Mouse (Mus musculus): ENCODE results near the gene Cdt1. TPM values are rescaled to one million over a fixed set of nuclear protein-coding genes. Genes with fewer than 3 reads are reported as not detected.

The Cdt1 gene
- polyA plus RNA-seq, 1 experiment from 2014 or later, result 70.9 TPM

DNA sequence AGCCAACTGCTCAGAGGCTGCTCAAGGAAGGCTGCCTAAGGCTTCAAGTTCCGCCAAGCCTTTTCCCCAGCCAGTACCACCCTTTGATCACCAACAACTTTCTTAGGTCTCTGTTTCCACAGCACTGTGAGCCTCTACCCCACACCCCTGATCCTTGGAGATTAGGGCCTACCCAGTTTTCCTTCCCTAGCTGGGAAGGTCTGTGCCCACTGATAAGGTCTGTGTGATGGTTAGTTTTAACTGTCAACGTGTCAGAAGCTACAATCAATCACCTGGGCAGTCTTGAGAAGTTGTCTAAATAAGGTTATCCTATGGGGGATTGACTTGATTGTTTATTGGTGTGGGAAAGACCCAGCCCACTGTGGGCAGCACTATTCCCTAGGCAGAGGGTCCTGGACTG is 30.0 kb upstream of the Cdt1 start:
- no peaks in the 10 kb centered on the region for H3K36me3 ChIP-seq
- no peak overlapping the region for H3K27ac ChIP-seq (replicated peaks)
- H3K9me3 ChIP-seq (replicated peaks), result no peaks in the 10 kb centered on the region
- H3K27me3 ChIP-seq (ENCODE audit: low read depth, poor library complexity, severe bottlenecking), result no peaks in the 10 kb centered on the region
- no peak overlapping the region for H3K4me3 ChIP-seq
- no peak for DNase-seq (ENCODE audit: low spot score)
- WGBS, result 87% methylated on average over 2 of the region's 2 CpGs
- H3K4me1 ChIP-seq, result peaks cover 17% of the 10 kb centered on the region

DNA sequence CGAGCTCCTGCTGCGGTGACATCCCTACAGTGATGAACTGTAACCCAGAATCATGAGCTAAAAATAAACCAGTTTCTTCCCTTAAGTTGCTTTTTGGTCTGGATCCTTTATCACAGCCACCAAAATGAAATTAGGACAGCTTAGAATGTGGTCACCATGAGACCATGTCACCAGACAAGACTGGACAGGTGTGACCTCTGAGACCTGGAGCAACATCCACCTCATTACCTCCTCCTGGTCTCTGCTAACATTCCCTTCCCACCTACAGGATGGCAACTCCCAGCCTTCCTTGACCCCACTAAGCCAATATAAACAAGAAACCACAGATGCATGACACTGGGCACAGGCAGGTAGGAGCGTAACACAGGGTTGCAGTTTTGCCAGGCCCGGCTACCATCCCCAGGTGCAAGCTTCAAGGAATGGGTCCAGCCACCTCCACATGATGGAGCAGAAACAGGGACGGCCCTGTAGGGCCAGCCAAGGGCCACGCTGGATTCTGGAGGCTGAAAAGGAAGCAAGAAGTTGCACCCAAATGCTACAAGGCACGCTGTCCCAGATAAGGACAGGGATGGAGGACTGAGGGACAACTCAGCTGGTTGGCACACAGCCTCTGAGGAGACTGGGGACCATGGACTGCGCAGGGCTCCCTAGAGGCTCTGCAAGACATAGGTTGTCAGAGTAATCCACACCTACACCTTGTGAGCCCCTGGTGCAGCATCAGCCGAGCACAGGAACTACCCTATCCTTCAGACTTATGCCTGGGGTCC is 29.3 kb upstream of the Cdt1 start:
- Histone ChIP-seq H3K9me3 (replicated peaks) (no peaks in the 10 kb centered on the region), H3K4me3 (no peak overlapping the region), H3K27me3 (ENCODE audit: low read depth, poor library complexity, severe bottlenecking) (no peaks in the 10 kb centered on the region), H3K27ac (replicated peaks) (no peak overlapping the region), H3K36me3 (no peaks in the 10 kb centered on the region), H3K4me1 (peaks cover 17% of the 10 kb centered on the region)
- WGBS, result 91% methylated on average over 9 of the region's 9 CpGs
- no peak for DNase-seq (ENCODE audit: low spot score)

DNA sequence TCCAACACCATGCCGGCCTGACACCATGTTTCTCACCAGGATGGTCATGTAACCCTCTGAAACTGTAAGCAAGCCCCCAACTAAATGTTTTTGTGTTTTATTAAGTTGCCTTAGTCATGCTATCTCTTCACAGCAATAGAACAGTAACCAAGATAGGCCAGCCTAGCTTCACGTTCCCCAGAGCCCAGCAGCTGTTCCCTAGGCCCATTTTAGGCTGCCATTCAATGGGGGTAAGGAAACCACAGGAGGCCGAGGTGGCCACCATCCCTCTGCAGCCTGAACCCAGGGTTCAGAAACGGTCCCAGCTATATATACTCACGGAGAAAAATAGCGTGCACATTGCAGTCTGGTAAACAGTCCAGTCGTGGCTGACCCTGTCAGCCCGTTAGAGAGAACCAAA is 23.7 kb upstream of the Cdt1 start:
- no peak overlapping the region for H3K27ac ChIP-seq (replicated peaks)
- no peaks in the 10 kb centered on the region for H3K36me3 ChIP-seq
- no peak overlapping the region for H3K4me3 ChIP-seq
- H3K9me3 ChIP-seq (replicated peaks), result no peaks in the 10 kb centered on the region
- DNase-seq (ENCODE audit: low spot score), result no peak
- H3K27me3 ChIP-seq (ENCODE audit: low read depth, poor library complexity, severe bottlenecking), result peaks cover 11% of the 10 kb centered on the region
- H3K4me1 ChIP-seq, result peaks cover 28% of the 10 kb centered on the region
- WGBS, result 89% methylated on average over 8 of the region's 8 CpGs

DNA sequence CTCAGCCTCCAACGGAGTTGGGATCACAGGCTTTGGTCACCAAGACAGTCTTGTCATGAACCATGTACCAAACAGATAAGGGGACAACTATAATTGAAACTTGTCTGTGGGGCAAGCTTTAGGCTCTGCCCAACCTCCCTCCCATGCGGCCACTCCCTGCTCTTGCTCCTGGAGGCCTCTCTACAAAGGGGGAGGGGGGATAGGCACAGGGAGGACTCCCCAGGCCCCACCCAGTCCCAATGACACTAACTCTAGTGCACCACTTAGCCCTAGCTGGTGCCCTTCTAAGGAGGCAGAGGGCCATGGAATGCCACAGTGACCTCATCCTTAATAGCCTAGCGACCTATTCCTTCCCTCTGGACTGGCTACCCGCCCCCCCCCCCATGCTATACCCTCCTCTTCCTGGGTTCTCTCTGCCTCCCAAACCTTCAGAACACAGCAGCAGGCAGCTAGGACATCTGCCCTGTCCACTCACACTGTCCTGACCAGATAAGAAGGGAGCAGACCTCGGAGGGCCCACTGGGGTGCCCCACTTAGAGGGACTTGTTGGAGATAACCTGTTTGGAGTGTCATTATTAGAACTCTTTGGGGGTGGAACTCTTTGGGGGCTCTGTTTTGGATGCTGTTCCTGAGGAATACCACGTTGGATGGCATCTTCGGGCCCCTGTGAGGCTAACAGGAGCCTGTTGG is 21.6 kb upstream of the Cdt1 start:
- Histone ChIP-seq H3K36me3 (no peaks in the 10 kb centered on the region), H3K27ac (replicated peaks) (peak overlapping the region; percentile 70), H3K4me1 (peaks cover 39% of the 10 kb centered on the region), H3K9me3 (replicated peaks) (no peaks in the 10 kb centered on the region), H3K27me3 (ENCODE audit: low read depth, poor library complexity, severe bottlenecking) (peaks cover 32% of the 10 kb centered on the region), H3K4me3 (no peak overlapping the region)
- WGBS, result 87% methylated on average over 7 of the region's 7 CpGs
- no peak for DNase-seq (ENCODE audit: low spot score)

DNA sequence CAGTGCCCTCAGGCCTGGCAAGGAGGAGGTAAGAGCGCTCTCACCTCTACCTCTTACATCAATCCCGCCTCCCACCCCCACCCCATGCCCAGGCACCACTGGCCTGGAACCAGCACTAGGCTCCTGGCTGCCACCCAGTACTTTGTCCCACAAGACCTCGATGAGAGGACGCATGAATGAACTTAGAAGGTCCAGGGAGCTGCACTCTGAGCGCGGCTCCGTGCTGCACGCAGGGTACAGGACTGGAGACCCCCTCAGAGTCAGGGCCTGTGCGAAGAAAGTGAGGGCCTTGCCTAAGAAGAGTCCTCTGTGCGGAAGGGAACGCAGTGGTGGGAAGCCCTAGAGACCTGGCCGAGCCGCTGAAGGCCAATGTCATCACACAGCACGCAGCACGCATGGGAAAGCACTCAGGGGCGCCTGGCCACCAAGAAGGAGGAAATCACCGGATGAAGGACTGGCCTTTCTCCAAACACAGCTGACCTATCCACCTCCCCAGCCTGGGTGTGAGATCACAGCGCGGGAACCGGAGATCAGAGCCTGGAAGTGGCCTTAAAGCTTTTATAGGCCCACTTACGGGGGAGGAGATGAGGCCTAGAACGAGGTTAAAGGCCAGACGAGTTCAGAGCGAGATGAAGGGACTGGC is 20.9 kb upstream of the Cdt1 start:
- H3K4me1 ChIP-seq, result peaks cover 43% of the 10 kb centered on the region
- WGBS, result 75% methylated on average over 24 of the region's 24 CpGs
- H3K27ac ChIP-seq (replicated peaks), result peak overlapping the region; percentile 70
- peak overlapping the region; percentile 15; the same call in 1 of the 2 replicates for H3K4me3 ChIP-seq
- no peak for DNase-seq (ENCODE audit: low spot score)
- H3K27me3 ChIP-seq (ENCODE audit: low read depth, poor library complexity, severe bottlenecking), result peaks cover 39% of the 10 kb centered on the region
- no peaks in the 10 kb centered on the region for H3K9me3 ChIP-seq (replicated peaks)
- H3K36me3 ChIP-seq, result no peaks in the 10 kb centered on the region

DNA sequence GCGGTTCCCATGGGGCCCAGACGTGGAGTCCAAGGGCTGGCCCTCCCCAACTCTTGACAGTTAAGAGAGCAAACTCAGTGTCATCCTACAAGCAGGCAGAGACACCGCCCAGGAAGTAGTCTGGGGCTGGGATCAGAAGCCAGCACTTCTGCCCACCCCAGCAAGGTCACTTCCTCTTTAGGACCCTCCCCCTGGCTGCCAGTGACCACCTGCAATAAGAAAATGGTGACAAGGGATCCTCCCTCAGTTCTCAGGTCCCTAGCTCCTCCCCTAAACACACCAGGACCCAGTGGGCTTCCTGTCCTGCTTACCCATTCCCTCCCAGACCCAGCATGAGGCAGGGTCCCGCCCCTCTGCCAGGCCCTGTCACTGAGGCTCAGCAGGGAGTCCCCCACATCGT is 20.0 kb upstream of the Cdt1 start:
- no peaks in the 10 kb centered on the region for H3K9me3 ChIP-seq (replicated peaks)
- H3K27ac ChIP-seq (replicated peaks), result no peak overlapping the region
- H3K4me3 ChIP-seq, result no peak overlapping the region; the same call in 1 of the 2 replicates
- 33% methylated on average over 5 of the region's 5 CpGs for WGBS
- no peak for DNase-seq (ENCODE audit: low spot score)
- peaks cover 43% of the 10 kb centered on the region for H3K4me1 ChIP-seq
- H3K36me3 ChIP-seq, result no peaks in the 10 kb centered on the region
- H3K27me3 ChIP-seq (ENCODE audit: low read depth, poor library complexity, severe bottlenecking), result peaks cover 43% of the 10 kb centered on the region

DNA sequence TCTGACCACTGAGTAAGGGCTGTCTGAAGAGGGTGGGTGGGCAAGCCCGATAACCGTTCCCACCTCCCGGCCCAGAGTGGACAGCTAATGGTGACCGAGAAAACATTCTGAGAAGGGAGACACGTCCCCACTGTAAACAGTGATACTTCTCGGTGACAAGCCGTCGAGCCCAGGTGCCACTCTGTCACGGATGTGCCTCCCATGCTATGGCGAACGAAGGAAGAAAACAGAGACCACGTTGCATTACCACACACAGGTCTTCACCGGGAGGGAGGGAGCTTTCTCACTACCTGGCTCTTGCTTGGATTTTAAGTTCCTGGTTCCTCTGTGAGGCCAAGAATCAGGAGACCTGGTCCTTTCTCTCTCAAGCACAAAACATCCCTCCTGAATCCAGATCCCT is 19.5 kb upstream of the Cdt1 start:
- Histone ChIP-seq H3K4me1 (peaks cover 43% of the 10 kb centered on the region), H3K9me3 (replicated peaks) (no peaks in the 10 kb centered on the region), H3K4me3 (0 out of 2 replicates have a peak overlapping the region, but pooled peaks have one; percentile 7), H3K27ac (replicated peaks) (no peak overlapping the region), H3K36me3 (no peaks in the 10 kb centered on the region), H3K27me3 (ENCODE audit: low read depth, poor library complexity, severe bottlenecking) (peaks cover 43% of the 10 kb centered on the region)
- 78% methylated on average over 13 of the region's 13 CpGs for WGBS
- DNase-seq (ENCODE audit: low spot score), result no peak

DNA sequence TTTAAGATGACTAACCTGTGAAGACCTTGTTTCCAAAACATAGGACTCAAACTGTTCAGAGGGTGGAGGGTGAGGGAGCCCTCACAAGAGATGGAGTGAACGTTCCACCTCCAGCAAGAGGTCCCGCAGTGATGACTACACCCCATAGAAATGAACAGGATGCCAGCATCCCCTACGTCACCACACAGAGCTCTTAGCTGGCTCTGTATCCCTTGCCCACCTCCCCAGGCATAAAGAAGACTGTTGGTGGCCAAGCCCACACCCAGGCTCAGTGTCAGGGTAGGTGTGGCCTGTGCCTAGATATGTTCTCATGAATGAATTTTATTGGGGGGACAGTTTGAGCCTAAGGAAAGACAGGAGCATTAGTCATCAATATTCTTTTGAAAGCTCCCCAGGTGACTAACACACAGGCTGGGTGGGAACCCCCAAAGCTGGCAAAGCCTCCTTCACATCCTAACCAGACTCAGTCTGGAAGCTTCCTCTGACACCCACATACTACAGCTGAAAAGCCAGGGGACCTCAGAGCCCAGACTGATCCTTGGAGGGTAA is 18.9 kb upstream of the Cdt1 start:
- 92% methylated on average over 3 of the region's 3 CpGs for WGBS
- no peak for DNase-seq (ENCODE audit: low spot score)
- H3K27me3 ChIP-seq (ENCODE audit: low read depth, poor library complexity, severe bottlenecking), result peaks cover 43% of the 10 kb centered on the region
- 0 out of 2 replicates have a peak overlapping the region, but pooled peaks have one; percentile 7 for H3K4me3 ChIP-seq
- H3K9me3 ChIP-seq (replicated peaks), result no peaks in the 10 kb centered on the region
- H3K27ac ChIP-seq (replicated peaks), result no peak overlapping the region
- no peaks in the 10 kb centered on the region for H3K36me3 ChIP-seq
- peaks cover 43% of the 10 kb centered on the region for H3K4me1 ChIP-seq

DNA sequence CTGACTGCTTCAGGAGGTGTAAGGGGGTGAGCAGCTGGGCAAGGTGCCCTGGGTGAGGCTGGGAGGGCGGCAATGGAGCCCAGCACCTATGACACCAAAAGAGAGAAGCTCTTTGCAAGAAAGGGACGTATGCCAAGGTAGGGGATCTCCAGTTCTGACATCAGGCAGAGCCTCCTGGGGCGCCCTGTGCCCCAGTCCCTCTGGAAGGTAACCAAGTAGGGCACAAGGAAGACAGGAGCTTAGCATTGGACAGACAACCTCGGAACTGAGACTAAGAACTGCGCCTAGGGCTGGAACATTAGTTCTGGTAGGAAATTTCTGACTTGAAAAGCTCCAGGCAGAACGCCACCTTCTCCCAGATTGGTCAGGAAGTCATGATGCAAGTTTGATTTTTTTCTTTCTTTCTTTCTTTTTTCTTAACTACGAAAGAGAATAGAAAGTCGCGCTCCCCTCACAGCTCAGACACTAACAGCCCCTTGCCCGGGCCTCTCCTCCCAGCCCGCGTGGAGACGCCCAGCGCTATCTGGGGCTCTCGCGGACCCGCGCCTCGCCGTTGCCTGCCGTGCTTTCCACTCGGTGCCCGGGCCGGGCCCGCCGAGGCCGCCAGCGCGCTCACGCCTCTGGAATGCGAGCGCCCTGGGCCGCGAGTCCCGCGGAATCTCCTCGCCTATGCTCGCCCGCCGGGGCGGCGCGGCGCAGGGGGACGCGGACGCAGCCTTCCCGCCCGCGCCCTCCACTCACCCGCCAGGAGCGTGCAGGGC is 17.4 kb upstream of the Cdt1 start:
- Histone ChIP-seq H3K27me3 (ENCODE audit: low read depth, poor library complexity, severe bottlenecking) (peaks cover 43% of the 10 kb centered on the region), H3K4me3 (peak overlapping the region; percentile 64), H3K36me3 (no peaks in the 10 kb centered on the region), H3K9me3 (replicated peaks) (no peaks in the 10 kb centered on the region), H3K4me1 (peaks cover 43% of the 10 kb centered on the region), H3K27ac (replicated peaks) (peak overlapping the region; percentile 87)
- WGBS, result 4% methylated on average over 52 of the region's 52 CpGs
- peak; percentile 69 for DNase-seq (ENCODE audit: low spot score)

DNA sequence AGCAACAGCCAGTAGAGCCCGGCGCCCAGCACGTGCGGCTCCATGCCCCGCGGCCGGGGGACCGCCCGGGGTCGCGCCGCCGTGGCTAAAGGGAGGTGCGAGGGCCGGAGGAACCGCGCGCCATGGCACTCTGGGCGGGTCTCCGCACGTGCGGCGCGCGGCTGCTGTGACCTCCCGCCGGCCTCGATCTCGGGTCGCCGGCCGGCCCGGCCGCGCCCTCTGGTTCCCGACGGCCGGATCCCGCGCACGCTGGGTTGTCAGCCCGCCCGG is 16.9 kb upstream of the Cdt1 start:
- DNase-seq (ENCODE audit: low spot score), result no peak
- Histone ChIP-seq H3K27me3 (ENCODE audit: low read depth, poor library complexity, severe bottlenecking) (peaks cover 43% of the 10 kb centered on the region), H3K9me3 (replicated peaks) (no peaks in the 10 kb centered on the region), H3K27ac (replicated peaks) (peak overlapping the region; percentile 87), H3K36me3 (no peaks in the 10 kb centered on the region), H3K4me1 (peaks cover 43% of the 10 kb centered on the region), H3K4me3 (peak overlapping the region; percentile 64)
- WGBS, result under 1% methylated on average over 33 of the region's 43 CpGs

DNA sequence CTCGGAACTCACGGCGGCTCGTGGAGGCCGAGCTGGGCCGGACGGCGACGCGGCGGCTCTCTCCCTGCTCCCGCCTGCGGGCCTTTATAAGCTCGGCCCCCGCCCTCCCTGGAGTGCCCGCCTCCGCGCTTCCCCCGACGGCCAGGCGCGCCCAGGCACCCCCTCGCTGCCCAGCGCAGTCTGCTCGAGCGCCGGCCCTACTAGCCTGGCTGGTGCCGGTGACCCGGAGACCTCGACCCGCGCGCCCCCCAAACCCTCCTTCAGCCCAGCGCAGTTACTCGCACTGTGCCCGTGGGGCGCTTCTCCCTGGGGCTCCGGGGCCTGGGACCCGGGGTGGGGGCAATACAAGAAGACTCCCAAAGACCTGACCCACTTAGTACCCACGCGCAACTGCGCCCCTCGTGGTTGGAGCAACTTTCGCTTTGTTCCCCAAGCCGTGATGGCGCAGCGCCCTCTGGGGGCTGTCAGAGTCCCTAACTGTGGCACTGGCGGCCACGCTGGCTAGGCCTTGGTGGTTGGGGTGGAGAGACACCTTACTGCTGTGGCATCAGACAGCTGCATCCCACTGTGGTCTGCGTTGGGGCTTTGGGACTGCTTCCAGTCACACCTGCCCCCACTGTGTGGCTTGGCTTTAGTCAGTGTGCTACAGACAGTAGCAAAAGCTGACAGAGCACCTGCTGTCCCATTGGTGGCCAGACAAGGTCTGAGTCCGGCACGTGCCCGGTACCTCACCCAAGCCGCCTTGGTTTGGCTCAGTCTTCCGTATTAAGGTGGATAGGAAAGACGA is 16.4 kb upstream of the Cdt1 start, which contains the start of gene Piezo1:
TSS of gene Piezo1 (minus strand) at position 65 of the 787 bp plus-strand sequence.
- peak within 1 kb of the TSS; percentile 87 for H3K27ac ChIP-seq (replicated peaks)

DNA sequence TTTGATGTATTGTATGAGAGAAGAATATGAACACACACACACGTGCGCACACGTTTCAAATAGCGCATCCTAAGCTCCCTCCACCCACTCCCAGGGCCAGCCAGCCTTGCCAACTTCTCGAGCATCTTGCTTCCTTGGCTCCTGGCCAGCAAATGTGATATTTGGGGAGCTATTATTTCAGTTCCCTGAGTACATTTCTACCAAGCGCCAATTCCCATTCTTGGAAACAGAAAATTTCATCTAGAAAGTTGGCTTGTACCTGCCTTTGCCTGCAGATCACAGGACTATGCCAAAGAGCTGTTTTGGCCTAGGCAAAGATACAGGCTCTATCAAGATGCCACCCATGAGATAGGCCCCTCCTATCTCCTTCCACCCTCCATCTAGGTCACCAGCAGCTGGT is 13.0 kb upstream of the Cdt1 start:
- no peak overlapping the region for H3K27ac ChIP-seq (replicated peaks)
- H3K4me1 ChIP-seq, result peaks cover 42% of the 10 kb centered on the region
- H3K4me3 ChIP-seq, result no peak overlapping the region
- DNase-seq (ENCODE audit: low spot score), result no peak
- WGBS, result 90% methylated on average over 6 of the region's 6 CpGs
- peaks cover 25% of the 10 kb centered on the region for H3K27me3 ChIP-seq (ENCODE audit: low read depth, poor library complexity, severe bottlenecking)
- H3K36me3 ChIP-seq, result no peaks in the 10 kb centered on the region
- no peaks in the 10 kb centered on the region for H3K9me3 ChIP-seq (replicated peaks)

More for the DNA sequence above, 16.4 kb upstream of the Cdt1 start, which contains the start of gene Piezo1:
- Histone ChIP-seq H3K4me3 (peak within 1 kb of the TSS; percentile 64), H3K9me3 (replicated peaks) (no peaks in the 10 kb centered on the region), H3K36me3 (no peaks in the 10 kb centered on the region), H3K27me3 (ENCODE audit: low read depth, poor library complexity, severe bottlenecking) (peaks cover 43% of the 10 kb centered on the region), H3K4me1 (peaks cover 41% of the 10 kb centered on the region)
- DNase-seq (ENCODE audit: low spot score), result peak; percentile 78
- 10% methylated on average over 56 of the region's 56 CpGs for WGBS

Data from midbrain, embryonic 10.5 days (tissue).